Mouse (Mus musculus): ENCODE data around the gene Kcns1.

DNA sequence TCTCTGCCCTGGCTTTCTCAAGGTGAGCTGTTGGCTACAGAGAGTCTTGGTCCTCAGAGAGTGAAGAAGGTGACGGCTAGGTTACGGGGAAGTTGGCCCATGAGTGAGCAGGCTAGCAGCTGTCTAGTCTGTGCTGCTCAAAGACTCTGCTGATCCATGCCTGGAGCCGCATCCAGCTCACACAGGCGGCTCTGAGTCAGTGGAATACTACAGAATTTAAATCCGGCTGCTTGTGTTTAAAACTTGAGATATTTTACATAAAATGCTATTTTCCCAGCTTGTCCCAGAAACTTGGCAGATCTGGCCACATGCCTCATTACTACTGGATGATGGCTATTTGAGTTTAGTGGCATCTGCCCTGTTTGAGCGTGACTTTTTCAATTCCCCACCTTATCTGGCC lies 51.4 kb downstream of the Kcns1 start:
- no peak for TF ChIP-seq CTCF (conservative IDR thresholded peaks at IDR 0.05; ENCODE audit: low read length)
- TF ChIP-seq POU5F1 (IDR thresholded peaks at IDR 0.05; ENCODE audit: borderline replicate concordance, low read length): no peak
